Mouse (Mus musculus) lung, postnatal 36 days (tissue): ENCODE data around the gene Tmem121.

Experiments
- DNase-seq: peaks from one replicate; pipeline ENCODE4 v3.0.0; 2022; ENCODE audit warnings: mixed read lengths

Gene Tmem121

GRCm38 (mm10) chr12:113149341-113149740 is 36.4 kb upstream of the Tmem121 start:
- peak; percentile 76 for DNase-seq

GRCm38 (mm10) chr12:113149896-113150295 is 35.8 kb upstream of the Tmem121 start:
- no peak for DNase-seq

GRCm38 (mm10) chr12:113150591-113150990 is 35.1 kb upstream of the Tmem121 start:
- no peak for DNase-seq

- DNase-seq: no peak
Observed at GRCm38 (mm10) chr12:113151046-113151445, 34.7 kb upstream of the Tmem121 start.

GRCm38 (mm10) chr12:113151661-113152271 is 34.0 kb upstream of the Tmem121 start:
- DNase-seq: peak; percentile 76

- peak; percentile 71 for DNase-seq
Observed at GRCm38 (mm10) chr12:113152272-113152661, 33.5 kb upstream of the Tmem121 start.

GRCm38 (mm10) chr12:113152991-113153525 is 32.7 kb upstream of the Tmem121 start:
- no peak for DNase-seq

GRCm38 (mm10) chr12:113153971-113154370 is 31.8 kb upstream of the Tmem121 start:
- peak; percentile 45 for DNase-seq

- DNase-seq: no peak
Observed at GRCm38 (mm10) chr12:113154747-113155075, 31.0 kb upstream of the Tmem121 start.

GRCm38 (mm10) chr12:113155076-113155771 is 30.5 kb upstream of the Tmem121 start:
- peak; percentile 82 for DNase-seq

- peak; percentile 99 for DNase-seq
Observed at GRCm38 (mm10) chr12:113155887-113156539, 29.7 kb upstream of the Tmem121 start, which contains the start of gene Tedc1. Gene Tedc1 (plus strand): TSS chr12:113156421.

GRCm38 (mm10) chr12:113156540-113156929 is 29.2 kb upstream of the Tmem121 start:
- no peak for DNase-seq

- DNase-seq: no peak
Observed at GRCm38 (mm10) chr12:113157002-113157401, 28.7 kb upstream of the Tmem121 start.

GRCm38 (mm10) chr12:113157521-113157920 is 28.2 kb upstream of the Tmem121 start:
- no peak for DNase-seq

GRCm38 (mm10) chr12:113157971-113158370 is 27.8 kb upstream of the Tmem121 start:
- no peak for DNase-seq

GRCm38 (mm10) chr12:113163561-113164006 is 22.1 kb upstream of the Tmem121 start:
- no peak for DNase-seq

- DNase-seq: no peak
Observed at GRCm38 (mm10) chr12:113168031-113168536, 17.6 kb upstream of the Tmem121 start.

GRCm38 (mm10) chr12:113176960-113177725 is 8.6 kb upstream of the Tmem121 start:
- no peak for DNase-seq

GRCm38 (mm10) chr12:113181020-113181419 is 4.7 kb upstream of the Tmem121 start:
- DNase-seq: no peak

GRCm38 (mm10) chr12:113184945-113185344 is 785 bp upstream of the Tmem121 start:
- no peak for DNase-seq

- no peak for DNase-seq
Observed at GRCm38 (mm10) chr12:113186326-113187010, 738 bp downstream of the Tmem121 start.

GRCm38 (mm10) chr12:113187011-113187375 is 1.3 kb downstream of the Tmem121 start:
- DNase-seq: no peak
